Mouse (Mus musculus) hindbrain, embryonic 11.5 days (tissue): ENCODE measurements around the gene Cers6. TPM values are rescaled to one million over a fixed set of nuclear protein-coding genes. Genes with fewer than 3 reads are reported as not detected.

Source experiments
- ATAC-seq: fragments of 200-750 bp; cut with Nextera tagmentation; 2 replicates; pipeline ENCODE4 v1.8.0; 2017; ENCODE audit warnings: mild to moderate bottlenecking, moderate TSS enrichment, moderate library complexity; ENCODE audit not compliant: low FRiP score
- DNase-seq: peaks from one replicate; pipeline ENCODE4 v3.0.0-alpha.2; 2015; ENCODE audit warnings: low spot score
- H3K27ac ChIP-seq: fragments of 300-500 bp; sonication (generic); 2 replicates; pipeline ENCODE4 v1.5.1; 2014; ENCODE audit warnings: mild to moderate bottlenecking, low read depth, low read length
- H3K27me3 ChIP-seq: fragments of 300-500 bp; sonication (generic); 2 replicates; pipeline ENCODE4 v1.6.1; 2014; ENCODE audit warnings: mild to moderate bottlenecking, low read length, moderate library complexity, mixed read lengths; ENCODE audit not compliant: control insufficient read depth, insufficient read depth
- H3K36me3 ChIP-seq: fragments of 300-500 bp; sonication (generic); 2 replicates; pipeline ENCODE4 v1.6.1; 2014; ENCODE audit warnings: mild to moderate bottlenecking, low read length, moderate library complexity, mixed read lengths; ENCODE audit not compliant: control insufficient read depth, insufficient read depth
- H3K4me1 ChIP-seq: fragments of 300-500 bp; sonication (generic); replicated peaks from 2 replicates; pipeline ENCODE4 v1.6.1; 2014; ENCODE audit warnings: low read length, mixed read lengths; ENCODE audit not compliant: control insufficient read depth, insufficient read depth
- H3K4me2 ChIP-seq: fragments of 300-500 bp; sonication (generic); replicated peaks from 2 replicates; pipeline ENCODE4 v1.6.1; 2014; ENCODE audit warnings: mild to moderate bottlenecking, low read depth, low read length
- H3K4me3 ChIP-seq: fragments of 300-500 bp; sonication (generic); 2 replicates; pipeline ENCODE4 v1.5.1; 2014; ENCODE audit warnings: low read depth, low read length
- H3K9ac ChIP-seq: fragments of 300-500 bp; sonication (generic); 2 replicates; pipeline ENCODE4 v1.6.1; 2014; ENCODE audit warnings: low read depth, low read length
- H3K9me3 ChIP-seq: fragments of 300-500 bp; sonication (generic); 2 replicates; pipeline ENCODE4 v1.6.1; 2016; ENCODE audit warnings: low read length; ENCODE audit not compliant: control insufficient read depth
- WGBS: fragments of 180-500 bp; shearing (Covaris S2); extraction: QIAGEN DNeasy Blood & Tissue Kit; methylation state at CpG from one replicate; pipeline ENCODE4 v1.1.7; 2014; 5-methylcytosine and 5-hydroxymethylcytosine counted together
- polyA plus RNA-seq: library from polyadenylated mRNA; unstranded; fragments of >200 nt; fragmentation: Nextera tagmentation; extraction: Ambion mirVana; gene quantifications from 2 replicates; pipeline ENCODE4 v1.2.1, GENCODE M21; 2014

Gene Cers6
- polyA plus RNA-seq, 1 experiment from 2014 or later = 77.0 TPM

DNA sequence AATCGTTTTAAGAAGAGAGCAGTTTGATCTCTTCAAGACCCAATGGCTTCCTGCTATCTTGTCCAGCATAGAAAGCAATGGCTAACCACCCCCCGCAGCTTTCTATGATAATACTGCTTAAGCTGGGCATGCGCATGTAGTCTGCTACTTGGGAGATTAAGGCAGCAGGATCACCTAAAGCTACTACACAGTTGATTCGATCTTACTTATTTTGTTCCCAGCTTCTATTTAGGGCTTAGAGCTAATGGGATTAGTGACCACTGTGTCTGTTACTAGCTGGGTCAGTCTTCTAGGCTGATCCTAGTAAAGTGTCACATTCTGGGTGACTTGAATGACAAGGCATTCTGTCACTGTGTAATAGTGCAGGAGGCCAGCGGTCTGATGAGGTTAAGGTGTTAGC, 289.6 kb downstream of the Cers6 start:
- Histone ChIP-seq H3K27ac (no peak overlapping the region), H3K4me1 (no peaks in the 10 kb centered on the region), H3K4me2 (no peak overlapping the region), H3K9ac (no peak overlapping the region), H3K9me3 (no peaks in the 10 kb centered on the region), H3K4me3 (no peak overlapping the region), H3K36me3 (no peaks in the 10 kb centered on the region), H3K27me3 (no peaks in the 10 kb centered on the region)
- ATAC-seq (no peak), DNase-seq (no peak)
- 74% methylated on average over 5 of the region's 5 CpGs for WGBS

DNA sequence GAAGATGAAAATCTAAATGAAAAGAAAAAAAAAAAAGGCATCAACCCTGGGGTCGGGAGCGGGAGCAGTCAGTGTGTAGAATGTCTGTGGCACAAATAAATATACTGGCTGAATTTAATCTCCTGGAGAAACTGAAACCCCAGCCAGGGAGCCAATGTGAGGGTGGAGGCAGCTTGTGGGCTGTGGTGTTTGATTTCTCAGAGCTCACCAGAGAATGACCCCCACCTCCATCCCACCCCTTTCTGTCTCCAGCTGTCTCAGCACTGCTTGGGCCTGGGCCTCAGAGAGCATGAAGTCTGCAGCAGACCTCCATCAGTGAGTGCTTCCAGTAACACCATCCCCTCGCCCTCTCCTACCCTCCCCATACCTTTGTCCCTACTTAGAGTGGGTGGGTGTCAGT, 294.6 kb downstream of the Cers6 start:
- H3K4me1 ChIP-seq = no peaks in the 10 kb centered on the region
- H3K27ac ChIP-seq = no peak overlapping the region
- DNase-seq (no peak), ATAC-seq (no peak)
- H3K9me3 ChIP-seq = no peaks in the 10 kb centered on the region
- H3K4me2 ChIP-seq = no peak overlapping the region
- no peaks in the 10 kb centered on the region for H3K27me3 ChIP-seq
- H3K36me3 ChIP-seq = no peaks in the 10 kb centered on the region
- no peak overlapping the region for H3K9ac ChIP-seq
- H3K4me3 ChIP-seq = no peak overlapping the region
- WGBS = 62% methylated on average over 3 of the region's 3 CpGs

- no peak for ATAC-seq
- Histone ChIP-seq H3K9me3 (no peaks in the 10 kb centered on the region), H3K27me3 (no peaks in the 10 kb centered on the region), H3K27ac (no peak overlapping the region), H3K4me3 (no peak overlapping the region), H3K4me2 (no peak overlapping the region), H3K36me3 (no peaks in the 10 kb centered on the region), H3K9ac (no peak overlapping the region), H3K4me1 (no peaks in the 10 kb centered on the region)
- 68% methylated on average over 7 of the region's 7 CpGs for WGBS
- DNase-seq = no peak
These were observed 295.0 kb downstream of the Cers6 start for GRCm38 (mm10) chr2:69156283-69156682.

DNA sequence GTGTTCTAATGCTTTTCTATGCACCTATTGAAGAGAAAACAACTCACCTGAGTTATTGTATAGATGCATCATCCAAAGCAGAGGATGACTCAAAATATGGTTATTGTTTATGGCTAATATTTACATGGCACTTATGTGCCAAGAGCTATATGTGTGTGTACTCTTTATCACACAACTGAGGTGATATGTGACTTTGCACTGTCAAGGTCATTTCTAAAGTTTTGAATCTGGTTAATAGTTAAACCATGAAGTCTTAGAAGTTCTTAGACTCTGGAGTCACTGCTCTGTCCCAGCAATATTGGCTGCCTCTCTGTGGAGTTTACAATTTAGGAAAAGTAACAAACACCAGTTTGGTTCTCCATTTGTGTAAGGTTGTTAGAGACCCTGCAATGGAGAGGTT, 297.7 kb downstream of the Cers6 start:
- H3K4me3 ChIP-seq = no peak overlapping the region
- no peaks in the 10 kb centered on the region for H3K36me3 ChIP-seq
- H3K27ac ChIP-seq = no peak overlapping the region
- H3K9ac ChIP-seq = no peak overlapping the region
- no peaks in the 10 kb centered on the region for H3K27me3 ChIP-seq
- H3K9me3 ChIP-seq = no peaks in the 10 kb centered on the region
- no peaks in the 10 kb centered on the region for H3K4me1 ChIP-seq
- no peak for ATAC-seq
- DNase-seq = no peak
- no peak overlapping the region for H3K4me2 ChIP-seq

Other genes starting within 250 kb of the Cers6 start
- gene 4932414N04Rik, start 205.0 kb upstream of the Cers6 start, polyA plus RNA-seq = not detected in 2 replicates